Mouse (Mus musculus): ENCODE data around the gene Glis2.
"Not testable (repeated sequence)": the region's sequence is repeated elsewhere in the genome, so short reads cannot be mapped to it uniquely, and the experiment has no call there.

Glis2 gene

DNA sequence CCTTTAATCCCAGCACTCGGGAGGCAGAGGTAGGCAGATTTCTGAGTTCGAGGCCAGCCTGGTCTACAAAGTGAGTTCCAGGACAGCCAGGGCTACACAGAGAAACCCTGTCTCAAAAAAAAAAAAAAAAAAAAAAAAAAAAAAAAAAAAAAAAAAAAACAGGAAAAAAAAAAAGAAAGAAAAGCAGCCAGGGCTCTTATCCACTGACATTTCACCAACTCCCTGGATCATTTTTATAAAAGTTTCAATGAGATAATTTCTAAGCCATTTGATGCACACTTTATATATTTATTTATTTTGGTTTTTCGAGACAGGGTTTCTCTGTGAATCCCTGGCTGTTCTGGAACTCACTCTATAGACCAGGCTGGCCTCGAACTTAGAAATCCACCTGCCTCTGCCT is 13.3 kb upstream of the Glis2 start:
- DNase-seq (ENCODE audit: inconsistent age in 2 of 2, low spot score in 1 of 2) = not testable (repeated sequence)

DNA sequence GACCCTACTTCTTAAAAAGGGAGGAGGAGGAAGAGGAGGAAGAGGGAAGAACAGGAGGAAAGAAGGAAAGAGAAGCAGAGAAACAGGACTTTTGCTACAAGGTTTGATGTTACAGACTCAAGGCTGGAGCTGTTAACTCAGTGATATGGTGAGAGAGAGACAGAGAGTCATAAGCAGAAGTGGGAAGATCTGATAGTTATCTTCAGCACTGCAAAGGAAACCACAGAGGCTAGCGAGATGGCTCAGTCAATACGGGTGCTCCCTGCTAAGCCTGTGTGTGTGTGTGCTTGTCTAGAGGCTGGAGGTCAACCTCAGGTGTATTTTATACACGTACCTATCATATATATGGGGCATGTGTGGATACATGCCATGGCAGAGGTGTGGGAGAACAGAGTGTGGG is 10.7 kb upstream of the Glis2 start:
- no peak for DNase-seq (ENCODE audit: inconsistent age in 2 of 2, low spot score in 1 of 2)

DNA sequence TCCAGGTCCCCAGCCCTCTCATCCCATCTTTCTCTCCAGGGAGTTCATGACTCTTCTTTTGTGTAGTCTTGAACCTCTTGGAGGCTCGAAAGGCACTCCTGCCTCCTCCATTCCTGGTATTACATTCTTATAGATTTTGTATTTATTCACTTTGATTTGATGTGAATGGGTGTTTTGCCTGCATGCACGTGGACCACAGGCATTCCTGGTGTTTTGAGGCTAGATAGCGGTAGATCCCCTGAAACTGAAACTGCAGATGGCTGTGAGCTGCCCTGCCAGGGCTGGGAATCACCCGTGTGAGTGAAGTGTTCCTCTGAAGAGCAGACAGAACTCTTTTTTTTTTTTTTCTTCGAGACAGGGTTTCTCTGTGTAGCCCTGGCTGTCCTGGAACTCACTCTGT is 10.1 kb upstream of the Glis2 start:
- DNase-seq (ENCODE audit: inconsistent age in 2 of 2, low spot score in 1 of 2) = no peak

DNA sequence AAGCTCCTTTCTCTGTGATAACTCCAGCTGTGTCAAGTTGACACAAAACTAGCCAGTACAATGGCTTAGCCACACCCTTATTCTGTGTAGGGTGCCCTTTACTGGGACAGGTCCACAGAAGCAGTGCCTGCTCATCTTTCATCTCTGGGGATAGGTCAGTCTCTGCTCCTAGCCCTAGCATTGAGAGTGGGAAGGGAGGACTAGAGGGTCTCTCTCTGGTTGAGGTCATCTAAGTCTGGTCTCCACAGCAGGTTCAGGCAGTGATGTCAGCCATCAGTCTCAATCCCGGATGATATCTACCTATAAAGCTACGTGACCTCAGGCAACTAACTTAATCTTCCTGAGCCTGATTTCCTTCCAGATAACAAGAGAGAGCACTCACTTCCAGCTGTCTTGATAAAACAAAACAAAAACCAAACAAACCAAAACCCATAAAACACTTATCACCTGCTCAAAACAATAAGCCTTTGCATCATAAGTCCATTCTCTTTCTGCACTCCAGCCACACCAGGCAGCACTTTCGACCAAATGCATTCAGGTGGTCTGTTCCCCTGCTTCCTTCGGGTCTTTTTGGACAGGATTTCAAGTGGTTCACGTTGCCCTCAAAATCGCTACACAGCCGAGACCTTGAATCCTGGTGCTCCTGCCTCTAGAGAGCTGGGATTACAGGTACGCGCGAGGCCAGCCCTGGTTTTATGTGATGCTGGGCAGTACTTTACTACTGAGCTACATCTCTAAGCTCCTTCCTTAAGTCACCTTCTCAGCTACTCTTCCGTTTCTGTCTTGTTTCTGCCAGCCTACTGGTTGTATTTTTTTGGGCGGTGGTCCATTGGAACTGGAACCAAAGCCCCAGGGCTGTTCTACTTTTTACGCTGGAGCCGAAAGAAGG is 8.6 kb upstream of the Glis2 start:
- no peak for DNase-seq (ENCODE audit: inconsistent age in 2 of 2, low spot score in 1 of 2)

DNA sequence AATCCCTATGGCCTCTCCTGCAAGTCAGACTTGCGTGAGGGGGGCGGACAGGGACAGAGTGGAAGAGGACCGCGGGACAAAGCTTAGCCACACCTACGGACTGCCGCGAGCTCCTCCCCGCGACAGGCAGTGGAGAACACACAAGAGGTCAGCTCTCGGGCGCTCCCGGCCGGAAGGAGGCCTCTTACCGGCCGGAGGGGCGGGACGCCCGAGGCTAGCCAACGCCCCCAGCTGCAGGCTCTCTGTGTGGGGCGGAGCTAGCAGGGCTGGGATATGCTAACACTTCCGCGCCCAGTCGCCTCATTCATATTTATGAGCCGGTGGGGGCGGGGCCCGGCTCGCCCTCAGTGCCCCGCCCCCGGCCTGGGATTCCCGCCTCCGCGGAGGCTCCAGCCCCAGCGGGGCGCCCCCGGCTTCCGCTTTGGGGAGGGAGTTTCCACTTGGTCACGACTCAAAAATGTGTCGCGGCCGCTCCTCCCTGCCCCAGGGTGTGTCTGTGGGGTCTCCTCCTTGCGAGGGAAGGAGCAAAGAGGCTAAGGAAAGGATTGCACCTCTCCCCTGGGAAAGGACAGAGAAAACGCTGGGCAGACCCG is 7.9 kb upstream of the Glis2 start:
- DNase-seq (ENCODE audit: inconsistent age in 2 of 2, low spot score in 1 of 2) = peak; percentile 99

DNA sequence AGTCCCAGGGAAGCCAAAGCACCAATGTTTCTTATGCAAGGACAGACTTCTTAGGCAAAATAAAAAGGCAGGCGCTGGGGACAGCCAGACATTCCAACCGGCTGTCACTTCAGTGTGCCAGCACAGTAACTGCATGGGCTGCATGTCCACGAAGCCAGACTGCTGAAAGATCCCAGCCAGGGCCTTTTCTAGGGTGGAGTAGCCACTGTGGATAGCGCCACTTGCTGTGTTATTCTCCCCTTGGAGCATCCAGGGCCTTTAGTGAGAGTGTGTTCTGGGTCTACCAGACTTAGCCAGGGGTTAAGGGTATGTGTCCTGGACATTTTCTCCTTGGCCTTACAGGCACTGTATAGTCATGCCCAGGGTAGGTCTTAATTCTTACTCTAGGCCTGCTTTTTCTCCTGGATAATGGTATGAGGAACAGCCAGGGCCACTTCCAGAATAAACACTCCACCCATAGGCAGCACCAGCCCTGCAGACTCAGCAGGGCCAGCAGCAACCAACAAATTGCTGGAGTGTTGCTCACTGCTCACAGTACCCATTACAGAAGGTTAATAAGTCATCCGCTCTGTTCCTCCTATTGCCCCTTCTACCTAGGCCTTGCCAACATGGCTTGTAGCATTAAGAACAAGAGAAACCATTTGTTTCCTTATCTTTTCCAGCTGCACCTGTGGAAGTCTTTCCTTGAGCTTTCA is 6.8 kb upstream of the Glis2 start:
- peak; percentile 57 to 70 for DNase-seq (ENCODE audit: inconsistent age in 2 of 2, low spot score in 1 of 2)

DNA sequence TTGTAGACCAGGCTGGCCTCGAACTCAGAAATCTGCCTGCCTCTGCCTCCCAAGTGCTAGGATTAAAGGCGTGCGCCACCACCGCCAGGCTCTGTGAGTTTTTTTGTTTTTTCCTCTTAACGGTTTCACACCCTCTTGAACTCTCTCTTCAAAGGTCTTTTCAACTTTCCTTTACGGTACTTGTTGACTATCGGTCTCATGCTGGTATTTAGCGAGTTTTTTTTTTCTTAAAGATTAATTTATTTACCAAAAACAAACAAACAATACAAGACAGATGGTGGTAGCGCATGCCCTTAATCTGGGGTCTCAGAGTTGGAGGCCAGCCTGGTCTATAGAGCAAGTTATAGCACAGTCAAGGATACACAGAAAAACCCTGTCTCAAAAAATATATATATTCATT is 4.3 kb upstream of the Glis2 start:
- DNase-seq (ENCODE audit: inconsistent age in 2 of 2, low spot score in 1 of 2) = no peak

DNA sequence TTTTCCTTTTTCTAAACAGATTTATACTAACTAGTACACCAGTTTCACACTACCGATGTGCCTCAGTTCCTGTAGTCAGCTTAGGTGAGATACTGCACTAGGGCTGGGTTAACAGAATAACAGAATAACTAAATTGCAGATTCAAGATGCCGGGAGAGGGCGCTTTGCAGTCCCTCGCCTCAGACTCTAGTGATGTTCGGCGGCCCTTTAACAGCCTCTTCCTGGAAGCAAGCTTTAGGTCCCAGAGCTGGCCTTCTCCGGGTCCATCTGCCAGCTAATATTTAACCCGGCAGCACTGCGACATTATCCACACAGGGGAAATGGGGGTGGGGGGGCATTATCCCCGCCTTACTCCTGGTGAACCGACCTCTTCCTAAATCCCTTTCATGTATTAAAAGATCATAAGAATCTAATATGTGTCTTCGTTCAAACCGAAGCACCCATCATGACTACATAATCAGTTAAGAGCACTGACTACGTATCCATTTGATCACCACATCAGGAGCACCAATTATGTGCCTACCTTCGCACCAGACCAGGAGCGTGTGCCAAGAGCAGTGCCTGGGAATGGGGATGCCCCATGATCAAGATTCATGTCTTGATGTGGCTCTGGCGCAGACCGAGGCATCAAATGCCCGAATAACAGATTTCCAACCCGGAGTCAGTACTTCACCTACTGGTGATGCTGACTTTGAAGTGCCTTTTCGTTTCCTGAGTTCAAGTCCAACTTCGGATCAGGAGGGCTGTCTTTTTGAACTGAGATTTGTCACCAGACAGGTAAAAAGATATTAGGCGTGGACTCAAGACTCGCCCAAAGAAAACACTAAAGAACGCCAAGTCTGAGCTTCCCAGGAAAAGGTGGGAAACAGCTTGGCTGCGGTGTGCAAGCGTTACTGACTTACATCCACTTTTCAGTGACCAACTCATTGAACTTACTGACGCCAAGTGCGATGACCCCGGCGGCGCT is 1.3 kb upstream of the Glis2 start:
- peak; percentile 61 to 84 for DNase-seq (ENCODE audit: inconsistent age in 2 of 2, low spot score in 1 of 2)

DNA sequence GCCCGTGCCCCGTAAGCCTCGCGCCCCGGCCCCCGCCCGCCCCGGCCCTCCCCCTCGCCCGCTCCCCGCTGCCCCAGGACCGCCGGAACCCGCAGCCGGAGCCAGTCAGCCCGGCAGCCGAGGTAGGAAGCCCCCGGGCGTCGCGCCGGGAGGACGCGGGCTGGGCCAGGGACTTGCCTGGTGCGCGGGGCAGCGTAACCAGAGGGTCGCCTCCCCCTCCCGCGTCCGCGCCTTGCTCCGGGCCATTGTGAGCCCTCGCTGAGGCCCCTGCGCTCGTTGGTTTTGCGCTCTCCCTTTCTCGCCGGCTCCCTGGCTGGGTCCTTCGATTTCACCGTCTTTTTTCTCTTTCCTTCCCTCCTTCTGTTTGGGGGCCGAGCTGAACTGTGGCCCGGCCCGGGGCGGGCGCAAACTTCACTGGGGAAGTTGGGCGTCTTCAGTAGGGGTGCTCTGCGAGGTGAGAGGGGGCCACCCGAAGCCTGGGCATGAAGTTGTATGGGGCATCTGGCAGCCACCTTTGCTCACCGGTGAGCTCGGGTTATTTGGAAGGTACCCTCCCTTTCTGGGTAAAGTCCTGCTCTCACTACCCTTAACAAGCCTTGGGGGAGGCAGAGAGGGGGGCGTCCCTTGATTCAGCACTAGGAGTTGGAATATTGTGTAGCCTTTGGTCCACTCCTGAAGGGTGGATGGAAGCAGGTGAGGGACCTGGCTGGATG is 457 bp downstream of the Glis2 start:
- DNase-seq (ENCODE audit: inconsistent age in 2 of 2, low spot score in 1 of 2) = peak; percentile 61 to 85

DNA sequence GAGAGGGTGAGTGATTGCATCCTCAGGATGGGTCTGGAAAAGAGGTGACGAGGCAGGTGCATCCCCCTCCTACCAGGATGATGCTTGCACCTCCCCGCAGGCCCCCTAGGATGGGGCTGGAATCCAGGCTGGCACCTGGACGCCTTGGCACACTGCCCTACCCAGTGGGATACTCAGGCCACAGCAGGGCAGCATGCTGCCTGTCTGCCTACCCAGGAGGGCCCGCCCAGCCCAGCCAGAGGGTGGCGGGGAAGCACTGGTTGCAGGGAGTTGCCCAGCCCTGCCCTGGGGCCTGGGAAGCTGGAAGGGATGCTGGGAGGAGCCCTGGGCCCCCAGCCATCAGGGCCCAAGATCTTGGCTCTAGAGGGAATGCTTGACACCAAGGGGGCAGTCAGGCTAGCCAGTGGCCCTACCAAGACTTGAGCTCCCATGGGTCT is 1.0 kb downstream of the Glis2 start:
- peak; percentile 62 to 79 for DNase-seq (ENCODE audit: inconsistent age in 2 of 2, low spot score in 1 of 2)

DNA sequence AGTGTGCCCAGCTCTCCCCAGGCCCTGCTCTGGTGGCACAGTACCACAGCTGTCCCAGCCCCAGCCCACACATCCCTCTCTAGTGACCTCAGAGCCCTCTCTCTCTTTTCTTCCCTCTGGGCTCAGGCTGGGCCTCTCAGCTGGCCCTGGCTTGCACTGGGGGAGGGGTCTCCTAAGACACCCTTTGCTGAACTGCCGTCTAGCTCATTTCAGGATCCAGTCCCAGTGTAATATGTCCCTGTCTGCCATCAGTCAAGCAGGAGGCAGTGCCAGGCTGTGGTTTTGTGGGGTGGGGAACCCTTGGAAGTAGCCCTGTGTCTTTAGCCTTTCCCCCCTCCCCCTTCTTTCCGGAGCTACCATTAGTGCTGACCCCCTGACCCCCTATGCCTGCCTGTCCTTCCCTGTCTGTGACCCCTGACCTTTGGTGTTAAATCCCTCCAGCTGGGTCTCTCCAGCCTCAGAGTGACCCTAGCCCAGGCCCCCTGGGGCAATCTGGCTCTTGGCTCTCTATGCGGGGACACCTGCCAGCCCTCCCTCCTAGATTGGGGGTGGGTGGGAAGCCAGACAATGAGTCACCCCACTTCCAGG is 1.7 kb downstream of the Glis2 start:
- no peak for DNase-seq (ENCODE audit: inconsistent age in 2 of 2, low spot score in 1 of 2)

DNA sequence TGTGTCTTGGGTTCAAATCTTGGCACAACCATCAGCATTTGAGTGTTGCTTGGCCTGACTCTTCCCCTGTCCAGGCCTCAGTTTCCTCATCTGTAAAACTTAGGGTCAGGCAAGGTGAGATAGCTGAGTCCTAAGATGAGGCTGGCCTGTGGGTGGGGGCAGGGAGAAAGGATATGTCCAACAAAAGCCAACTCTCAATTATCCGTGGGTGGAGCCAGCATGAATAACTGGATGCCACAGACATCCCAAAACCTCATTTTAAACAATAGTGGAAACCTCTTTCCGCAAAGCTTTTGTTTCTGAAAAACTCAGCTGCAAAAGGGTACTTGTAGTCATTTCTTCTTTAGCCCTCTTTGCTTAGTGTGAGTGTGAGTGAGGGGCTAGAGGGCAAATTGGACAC is 2.3 kb downstream of the Glis2 start:
- DNase-seq (ENCODE audit: inconsistent age in 2 of 2, low spot score in 1 of 2) = peak in 1 of 2 experiments; percentile 43

DNA sequence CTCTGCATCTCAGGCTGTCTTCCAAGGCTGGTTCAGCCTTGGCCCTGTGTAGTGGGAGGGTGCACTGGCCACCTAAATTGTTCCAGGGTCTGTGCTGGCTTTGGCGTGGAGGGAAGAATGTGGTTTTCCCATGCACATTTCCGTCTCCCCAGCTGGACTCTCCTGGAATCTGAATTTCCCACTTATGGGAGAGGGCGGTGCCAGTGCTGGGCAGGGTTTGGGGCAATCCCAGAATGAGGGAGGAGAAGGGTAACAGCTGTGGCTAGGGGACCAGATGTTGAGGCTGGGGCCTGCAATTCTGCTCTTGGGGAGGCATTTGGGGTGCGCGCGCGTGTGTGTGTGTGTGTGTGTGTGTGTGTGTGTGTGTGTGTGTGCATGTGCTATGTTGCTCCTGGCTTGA is 2.8 kb downstream of the Glis2 start:
- DNase-seq (ENCODE audit: inconsistent age in 2 of 2, low spot score in 1 of 2) = peak in 1 of 2 experiments; percentile 51

DNA sequence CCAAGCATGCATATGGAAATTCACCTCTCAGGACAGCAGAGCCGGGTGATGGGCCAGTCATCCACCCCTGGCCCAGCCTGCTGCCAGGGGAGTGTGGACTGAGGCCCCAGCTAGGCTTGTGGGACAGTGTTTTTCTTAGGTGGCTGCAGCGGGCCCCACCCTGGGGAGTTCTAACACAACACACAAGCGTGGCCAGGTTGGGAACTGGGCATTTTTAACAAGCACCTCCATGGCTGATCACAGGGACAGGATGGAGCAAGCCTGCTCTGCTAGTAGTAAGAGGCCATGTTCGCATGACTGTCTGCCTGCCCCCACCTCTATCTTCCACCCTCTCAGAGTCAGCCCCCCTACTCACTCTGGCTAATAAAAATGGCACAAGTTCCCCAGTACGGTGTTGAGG is 3.5 kb downstream of the Glis2 start:
- peak in 1 of 2 experiments; percentile 28 for DNase-seq (ENCODE audit: inconsistent age in 2 of 2, low spot score in 1 of 2)

DNA sequence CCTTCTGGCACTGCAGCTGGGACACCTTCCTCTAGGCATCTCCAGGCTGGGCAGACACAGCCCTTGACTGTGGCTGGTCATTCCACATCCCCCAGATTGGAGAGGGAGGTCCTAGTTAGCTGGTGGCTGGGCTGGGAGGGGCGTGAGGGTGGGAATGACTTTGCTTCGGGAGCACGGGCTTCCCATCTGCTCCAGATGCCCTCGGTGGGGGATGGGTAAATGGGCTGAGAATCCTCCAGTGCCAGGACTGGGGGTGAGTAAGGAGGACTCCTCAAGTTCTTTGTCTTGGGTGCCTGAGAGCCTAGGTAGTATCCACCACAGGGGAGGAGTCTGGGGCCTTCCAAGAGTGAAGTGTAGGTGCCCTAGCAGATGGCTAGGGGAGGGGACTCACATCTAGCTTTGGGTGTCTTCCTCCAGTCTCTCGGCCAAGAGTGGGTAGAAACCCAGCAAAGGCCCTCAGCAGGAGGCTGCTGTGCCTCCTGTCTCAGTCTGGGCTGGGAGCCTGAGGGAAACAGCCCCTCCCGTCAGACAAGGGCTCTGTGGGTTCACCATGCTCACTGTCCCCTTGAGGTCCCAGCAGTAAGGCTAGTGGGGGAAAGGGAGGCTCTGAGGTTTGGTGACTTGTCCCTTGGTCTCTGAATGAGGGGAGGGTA is 4.5 kb downstream of the Glis2 start:
- peak in 1 of 2 experiments; percentile 36 for DNase-seq (ENCODE audit: inconsistent age in 2 of 2, low spot score in 1 of 2)

DNA sequence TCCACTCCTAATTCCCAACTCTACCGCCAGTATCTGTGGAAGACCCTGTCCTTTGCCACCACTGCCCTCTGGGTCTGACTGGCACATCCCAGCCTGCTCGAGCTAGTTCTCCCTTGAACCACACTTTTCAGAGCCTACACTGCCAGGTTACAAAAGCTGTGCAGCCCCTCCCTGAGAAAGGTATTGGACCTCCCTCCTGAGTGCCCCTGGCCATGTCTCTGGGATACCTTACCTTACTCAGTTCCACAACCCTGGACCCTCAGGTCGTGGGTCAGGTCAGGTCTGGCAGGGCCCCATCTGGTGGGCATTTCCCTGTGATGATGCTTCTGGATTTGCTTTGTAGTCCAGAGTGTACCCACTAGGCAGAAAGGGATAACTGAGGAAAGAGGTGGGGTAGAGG is 5.1 kb downstream of the Glis2 start:
- no peak for DNase-seq (ENCODE audit: inconsistent age in 2 of 2, low spot score in 1 of 2)

DNA sequence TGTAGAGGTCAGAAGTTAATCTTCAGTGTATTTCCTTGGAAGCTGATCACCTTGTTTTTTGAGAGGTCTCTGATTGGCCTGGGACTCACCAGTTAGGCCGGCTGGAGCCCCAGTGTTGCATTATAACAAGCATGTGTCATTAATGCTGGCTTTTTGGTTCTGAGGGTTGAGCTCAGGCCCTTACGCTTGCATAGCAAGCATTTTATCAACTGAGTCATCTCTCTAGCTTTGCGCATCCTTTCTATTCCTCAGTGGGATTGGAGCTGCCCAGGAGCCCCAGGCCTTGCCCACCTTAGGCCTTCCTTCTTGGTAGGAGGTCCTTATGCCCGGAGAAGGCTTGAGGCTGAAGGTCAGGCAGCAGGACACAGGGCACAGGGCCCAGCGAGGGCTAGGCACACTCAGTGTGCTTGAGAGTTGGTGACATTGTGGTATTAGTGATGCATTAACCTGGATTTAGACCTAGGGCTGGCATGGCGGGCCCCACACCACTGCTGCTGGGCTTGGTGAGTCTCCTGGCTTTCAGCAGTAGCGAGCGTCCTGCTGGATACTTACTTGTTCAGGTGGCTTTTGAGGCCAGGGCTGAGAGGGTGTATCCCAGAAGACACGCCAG is 6.3 kb downstream of the Glis2 start:
- DNase-seq (ENCODE audit: inconsistent age in 2 of 2, low spot score in 1 of 2) = no peak

DNA sequence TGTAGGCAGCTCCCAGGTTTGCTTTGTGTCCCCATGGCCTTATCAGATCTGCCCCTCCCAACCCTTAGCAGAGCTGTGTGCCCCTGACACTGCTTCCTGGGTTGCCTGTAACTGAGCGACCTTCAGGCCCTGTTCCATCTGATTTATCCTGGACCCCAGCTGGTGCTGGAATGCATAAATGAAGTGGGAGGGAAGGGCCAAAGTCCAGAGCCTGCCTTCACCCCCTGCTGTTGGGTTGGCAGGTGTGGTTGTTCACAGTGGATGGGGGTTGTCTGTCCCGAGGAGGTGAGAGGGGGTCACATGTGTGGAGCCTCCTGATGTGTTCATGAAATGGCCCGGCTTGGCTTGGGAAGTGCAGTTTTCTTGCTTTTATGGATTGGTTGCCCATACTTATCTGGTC is 7.7 kb downstream of the Glis2 start:
- no peak for DNase-seq (ENCODE audit: inconsistent age in 2 of 2, low spot score in 1 of 2)
